Mouse (Mus musculus) brain, adult 2 months (tissue): ENCODE results near the gene Klrb1.

Experiments used
- DNase-seq: peaks from one replicate; pipeline ENCODE4 v3.0.0; 2011; ENCODE audit warnings: low read depth, low spot score

Klrb1 gene

DNA sequence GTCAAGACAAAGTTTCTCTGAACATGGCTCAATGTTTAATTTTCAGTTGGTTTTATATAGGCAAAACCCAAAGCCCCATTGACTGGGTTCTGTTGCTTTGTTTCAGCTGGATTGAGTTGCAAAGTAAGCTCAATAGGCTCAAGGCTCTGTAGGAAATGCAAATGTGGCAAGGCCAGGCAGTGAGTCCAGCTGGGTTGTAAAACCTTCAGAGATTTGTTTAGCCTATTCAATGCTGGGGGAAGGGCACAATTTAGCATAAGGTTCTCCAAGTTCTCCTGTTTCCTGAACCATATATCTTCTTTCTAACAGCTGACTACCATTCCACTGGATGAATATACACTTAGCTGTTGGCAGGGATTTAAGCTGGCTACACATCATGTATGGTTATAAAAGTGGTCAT is 12.0 kb upstream of the Klrb1 start:
- no peak for DNase-seq

DNA sequence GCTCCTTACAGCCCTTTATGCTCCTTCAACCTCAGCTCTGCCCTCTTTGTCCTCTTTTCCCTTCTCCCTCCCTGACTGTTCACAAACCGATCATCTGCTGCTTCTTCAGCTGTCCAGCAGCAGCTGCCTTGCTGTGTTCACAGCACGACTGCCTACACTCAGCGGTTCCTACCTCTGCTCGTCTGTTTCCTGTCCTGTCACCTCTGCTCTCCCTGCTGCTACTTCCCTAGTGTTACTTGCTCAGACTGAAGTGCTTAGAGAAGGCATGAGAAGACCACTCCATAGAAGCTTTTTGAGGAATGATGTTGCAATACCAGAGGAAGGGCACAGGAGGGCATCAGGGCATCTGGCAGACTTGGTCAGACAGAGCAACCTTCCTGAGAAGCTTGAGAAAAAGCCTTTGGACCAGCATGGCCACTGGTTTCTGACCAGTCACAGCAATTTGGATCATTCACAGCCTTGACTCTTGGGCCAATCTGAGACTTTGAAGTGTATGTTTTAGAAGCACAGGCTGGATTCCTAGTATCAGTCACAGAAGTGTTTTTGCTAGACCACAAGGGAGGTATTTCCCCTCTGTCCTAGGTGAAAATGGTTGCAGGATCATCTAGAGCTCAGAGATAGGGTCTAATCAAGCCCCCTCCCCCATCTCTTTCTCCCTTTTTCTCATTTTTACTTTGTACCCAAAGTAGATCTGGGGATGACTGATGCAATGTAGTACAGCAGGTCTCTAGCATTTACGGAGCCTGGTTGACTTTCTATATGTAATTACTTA is 11.2 kb upstream of the Klrb1 start:
- no peak for DNase-seq

DNA sequence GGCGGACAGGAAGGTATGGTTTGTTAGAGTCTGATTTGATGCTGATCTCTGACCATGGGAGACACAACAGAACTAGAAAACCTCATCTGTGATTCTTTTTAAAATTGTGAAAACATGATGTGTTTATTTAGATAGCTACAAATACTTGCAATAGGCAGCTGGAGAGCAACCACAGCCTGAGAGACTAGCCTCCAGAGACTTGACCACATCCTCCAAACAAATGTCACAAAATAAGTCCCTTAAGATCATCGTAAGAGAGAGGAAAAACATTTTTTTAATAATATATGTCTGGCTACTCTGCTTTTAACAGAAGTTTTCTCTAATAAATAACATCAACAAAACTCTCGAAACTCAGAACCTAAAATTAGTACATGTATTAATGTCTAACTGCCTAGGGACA is 9.2 kb upstream of the Klrb1 start:
- no peak for DNase-seq

DNA sequence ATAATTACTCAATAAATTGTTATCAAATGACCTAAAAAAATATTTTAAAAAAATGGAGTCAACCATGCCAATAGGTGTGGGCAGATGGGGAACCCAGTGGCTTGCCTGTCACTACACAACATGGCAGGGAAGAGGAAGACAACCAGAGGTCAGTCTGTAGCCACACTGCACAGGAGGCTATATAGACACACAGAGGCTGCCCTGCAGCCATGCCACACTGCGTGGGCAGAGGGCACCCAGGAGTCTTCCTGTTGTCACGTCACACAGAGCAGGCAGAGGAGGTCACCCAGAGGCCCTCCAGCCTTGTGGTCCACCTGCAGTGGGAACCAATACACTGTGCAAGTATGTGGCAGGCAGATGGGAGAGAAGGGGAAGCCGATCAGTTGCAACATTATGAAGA is 21.2 kb downstream of the Klrb1 start:
- no peak for DNase-seq

DNA sequence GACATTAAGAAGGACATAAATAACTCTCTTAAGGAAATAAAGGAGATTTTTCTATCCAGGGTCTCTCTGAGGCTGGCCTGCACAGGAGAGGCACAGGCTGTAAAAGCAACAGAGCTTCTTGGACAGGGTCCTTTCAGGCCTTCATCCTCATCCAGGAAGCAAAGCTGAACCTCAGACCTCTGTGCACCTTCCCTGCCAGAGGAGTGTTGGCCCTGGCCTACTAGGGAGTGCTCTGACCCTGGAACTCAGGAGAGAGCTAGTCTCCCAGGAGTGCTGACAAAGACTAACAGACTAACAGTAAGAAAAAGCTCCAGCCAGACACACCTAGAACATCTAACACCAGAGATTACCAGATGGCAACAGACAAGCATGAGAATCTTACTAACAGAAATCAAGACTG is 43.3 kb downstream of the Klrb1 start:
- DNase-seq, result no peak

DNA sequence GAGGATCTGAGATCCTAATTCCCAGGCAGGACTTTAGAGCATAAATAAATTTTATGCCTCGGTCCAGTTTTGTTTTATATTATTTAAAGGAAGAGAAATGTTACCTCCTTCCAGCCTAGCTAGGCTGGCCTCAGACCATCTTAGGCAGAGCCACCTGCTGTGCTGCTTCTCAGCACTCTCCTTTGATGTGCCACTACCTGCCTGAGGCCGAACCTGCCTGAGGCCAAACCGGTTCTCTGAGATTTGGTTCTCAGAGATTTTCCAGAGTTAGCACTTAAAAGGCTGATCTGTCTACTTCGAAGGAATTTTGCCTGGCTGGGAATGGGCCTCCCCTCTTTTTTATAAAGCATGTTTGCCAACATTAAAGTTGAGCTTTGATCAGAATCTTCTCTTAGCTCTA is 52.9 kb downstream of the Klrb1 start:
- DNase-seq, result no peak

DNA sequence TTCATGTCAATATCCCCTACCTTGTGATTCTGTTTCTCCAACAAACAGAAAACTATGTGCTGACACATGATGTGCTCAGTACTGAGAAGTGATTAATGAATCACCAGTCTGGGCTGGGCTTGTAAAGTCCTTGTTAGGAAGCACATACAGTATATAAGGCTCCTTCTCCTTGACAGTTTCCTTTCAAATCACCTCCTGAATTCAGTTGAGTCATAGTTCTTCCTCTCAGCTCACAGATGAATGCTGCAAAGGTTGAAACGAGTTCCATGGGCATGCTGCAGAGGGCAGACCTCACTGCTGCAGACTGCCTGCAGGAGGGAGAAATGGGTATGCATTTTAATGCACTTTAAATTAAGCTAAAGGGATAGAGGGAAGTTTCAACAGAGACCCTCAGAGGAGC is 60.7 kb downstream of the Klrb1 start, which contains the start of gene Clec2h:
Gene Clec2h (plus strand): TSS at position 180 of the 400 bp plus-strand sequence.
- DNase-seq, result peak; percentile 44

DNA sequence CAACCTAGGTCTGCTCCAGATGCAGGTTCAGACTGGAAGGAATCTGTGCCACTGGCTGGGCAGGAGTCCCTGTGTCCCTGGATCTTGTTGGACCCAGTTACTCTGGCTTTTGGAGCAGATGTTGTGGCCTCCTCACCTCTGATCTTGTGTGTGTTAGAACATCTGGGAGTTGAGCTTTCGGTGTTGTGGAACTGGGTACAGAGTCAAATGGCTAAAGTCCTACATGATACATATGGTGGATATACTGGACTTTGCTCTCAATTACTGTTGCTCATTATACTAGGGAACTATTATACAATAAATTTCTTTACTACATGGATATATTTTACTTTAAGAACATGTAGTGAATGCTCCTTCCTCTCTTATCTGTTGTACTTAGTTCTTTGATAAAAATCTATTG is 61.6 kb downstream of the Klrb1 start:
- no peak for DNase-seq
